Mouse (Mus musculus) erythroblast, embryonic 14.5 days (primary cell): ENCODE results near the gene Foxp1.

Experiments
- GATA1 ChIP-seq: IDR thresholded peaks from 2 replicates; pipeline ENCODE4 v1.6.1; 2012; ENCODE audit warnings: low read length, inconsistent platforms, mixed read lengths
- TAL1 ChIP-seq: IDR thresholded peaks from 3 replicates; pipeline ENCODE4 v1.6.1; 2012; ENCODE audit warnings: low read length, inconsistent platforms, mixed read lengths

DNA sequence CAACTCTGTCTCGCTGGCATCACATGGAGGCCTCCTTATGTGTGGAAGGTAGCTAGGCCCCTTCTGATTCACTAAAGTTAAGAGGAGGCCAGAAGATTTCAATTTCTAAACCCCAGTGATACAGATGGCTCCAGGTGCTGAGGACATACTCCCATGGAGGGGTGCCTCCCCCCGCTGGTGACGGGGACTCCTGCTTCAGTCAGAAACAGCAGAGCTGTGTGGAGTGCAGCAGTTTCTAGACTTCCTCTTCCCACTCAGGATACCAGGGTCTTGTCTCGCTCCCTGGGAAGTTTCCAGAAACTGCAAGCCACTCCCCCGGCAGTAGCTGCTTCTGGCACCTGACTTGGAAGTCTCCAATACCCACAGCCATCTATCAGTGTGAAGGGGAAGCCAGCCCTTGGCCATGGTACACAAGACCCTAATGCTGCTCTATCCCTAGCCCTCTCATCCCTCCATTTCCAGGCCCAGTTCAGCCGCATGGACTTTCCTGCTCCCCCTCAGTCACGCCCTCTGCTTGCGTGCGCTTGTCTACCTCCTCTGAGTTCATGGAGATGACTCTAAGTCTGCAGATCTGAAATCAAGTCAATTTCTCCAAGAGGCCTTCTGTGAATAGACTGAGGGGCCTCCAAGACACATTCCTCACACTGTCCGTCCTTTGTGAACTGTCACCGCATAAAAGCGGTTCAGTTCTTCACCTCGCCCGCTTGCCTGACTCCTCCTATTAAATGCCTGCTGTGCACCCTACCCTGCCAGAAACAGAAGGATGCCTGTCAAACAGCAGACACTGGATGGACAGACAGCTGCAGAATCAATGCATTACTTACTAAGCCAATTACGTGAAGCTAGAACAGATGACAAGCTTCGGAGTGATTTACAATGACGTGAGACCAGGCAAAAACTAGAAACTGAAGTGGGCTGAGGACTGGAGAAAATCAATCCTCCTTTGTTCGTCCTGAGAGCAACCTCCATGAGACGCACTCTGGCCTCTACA lies 202.8 kb downstream of the Foxp1 start:
- TF ChIP-seq GATA1 (no peak), TAL1 (no peak)
